Mouse (Mus musculus) intestine, embryonic 14.5 days (tissue): Measurements from ENCODE around the gene Zfp369. TPM values are rescaled to one million over a fixed set of nuclear protein-coding genes. Genes with fewer than 3 reads are reported as not detected.

Source experiments
- ATAC-seq: fragments of 200-750 bp; cut with Nextera tagmentation; replicated peaks from 2 replicates; pipeline ENCODE4 v1.8.0; 2017; ENCODE audit warnings: low read depth, moderate number of reproducible peaks, moderate TSS enrichment, moderate library complexity; ENCODE audit not compliant: low FRiP score, low TSS enrichment
- DNase-seq: peaks from one replicate; pipeline ENCODE4 v3.0.0-alpha.2; 2018; ENCODE audit warnings: low spot score
- H3K27ac ChIP-seq: fragments of 300-500 bp; sonication (generic); 2 replicates; pipeline ENCODE4 v1.5.1; 2014; ENCODE audit warnings: low read depth, mild to moderate bottlenecking, control low read depth
- H3K27me3 ChIP-seq: fragments of 300-500 bp; sonication (generic); replicated peaks from 2 replicates; pipeline ENCODE4 v1.6.1; 2014; ENCODE audit warnings: low read length, control low read depth; ENCODE audit not compliant: control insufficient read depth, insufficient read depth
- H3K36me3 ChIP-seq: fragments of 300-500 bp; sonication (generic); 2 replicates; pipeline ENCODE4 v1.6.1; 2014; ENCODE audit warnings: low read length, control low read depth; ENCODE audit not compliant: control insufficient read depth, insufficient read depth
- H3K4me1 ChIP-seq: fragments of 300-500 bp; sonication (generic); replicated peaks from 2 replicates; pipeline ENCODE4 v1.6.1; 2014; ENCODE audit warnings: low read length, control low read depth, mixed read lengths; ENCODE audit not compliant: control insufficient read depth, insufficient read depth
- H3K4me2 ChIP-seq: fragments of 300-500 bp; sonication (generic); 2 replicates; pipeline ENCODE4 v1.6.1; 2014; ENCODE audit warnings: low read length
- H3K4me3 ChIP-seq: fragments of 300-500 bp; sonication (generic); 2 replicates; pipeline ENCODE4 v1.5.1; 2014; ENCODE audit warnings: low read depth, low read length, control low read depth, mixed read lengths
- H3K9ac ChIP-seq: fragments of 300-500 bp; sonication (generic); 2 replicates; pipeline ENCODE4 v1.6.1; 2014; ENCODE audit warnings: mild to moderate bottlenecking, low read length
- H3K9me3 ChIP-seq: fragments of 300-500 bp; sonication (generic); 2 replicates; pipeline ENCODE4 v1.6.1; 2016; ENCODE audit warnings: low read length, control low read depth; ENCODE audit not compliant: control insufficient read depth
- WGBS: fragments of 180-500 bp; shearing (Covaris S2); extraction: QIAGEN DNeasy Blood & Tissue Kit; methylation state at CpG from one replicate; pipeline ENCODE4 v1.1.7; 2014; 5-methylcytosine and 5-hydroxymethylcytosine counted together
- polyA plus RNA-seq: library from polyadenylated mRNA; unstranded; fragments of >200 nt; fragmentation: Nextera tagmentation; extraction: Ambion mirVana; gene quantifications from 2 replicates; pipeline ENCODE4 v1.2.1, GENCODE M21; 2014

The Zfp369 gene
- 17.1 and 18.2 TPM in 2 replicates for polyA plus RNA-seq

DNA sequence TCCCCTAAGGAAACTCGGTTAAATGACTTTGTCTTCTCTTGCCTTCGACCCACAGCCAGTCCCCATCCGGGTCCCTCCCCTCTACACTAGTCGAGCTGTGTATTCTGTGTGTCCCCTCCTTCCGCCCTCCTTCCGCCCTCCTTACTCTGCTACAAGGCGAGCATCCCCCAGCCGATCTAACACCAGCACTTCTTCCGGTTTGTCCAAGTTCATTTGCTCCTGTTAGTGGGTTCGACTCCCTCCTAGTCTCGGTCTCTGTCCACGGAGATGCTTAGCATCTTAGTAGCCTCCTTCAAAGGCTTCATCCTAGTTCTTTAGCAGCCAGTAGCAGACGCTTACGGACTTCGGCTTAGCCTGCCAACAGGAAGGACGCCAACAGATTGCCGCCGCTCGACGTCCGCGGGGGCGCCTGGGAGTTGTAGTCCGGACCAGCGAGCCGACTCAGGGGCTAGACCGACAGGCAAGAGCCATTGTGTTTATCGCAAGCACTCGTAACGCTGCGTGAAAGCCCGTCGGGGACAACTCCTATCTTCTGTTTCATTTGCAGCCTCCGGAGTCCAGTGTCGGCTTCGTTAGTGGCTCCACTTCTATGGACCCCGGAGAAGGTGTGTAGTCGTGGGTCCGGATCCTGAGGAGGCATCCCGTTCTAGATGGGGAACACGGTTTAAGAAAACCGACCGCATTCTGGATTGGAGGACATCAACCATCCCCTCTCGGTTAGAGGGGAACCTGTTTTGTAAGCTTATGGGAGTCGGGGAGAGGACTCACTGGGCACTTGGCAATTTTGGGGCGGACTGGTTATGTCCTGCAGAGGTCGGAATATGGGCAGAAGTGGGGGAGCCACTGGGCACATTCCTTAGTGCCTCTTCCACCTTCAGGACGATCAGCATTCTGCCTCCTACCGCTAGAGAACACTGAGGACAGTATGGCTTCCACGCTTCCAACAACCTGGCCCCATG, at the start of gene Zfp369:
Zfp369 (plus strand) TSS at position 432 of the 959 bp plus-strand sequence.
- Histone ChIP-seq H3K27ac (peak within 1 kb of the TSS; percentile 73), H3K27me3 (no peaks in the 10 kb centered on the region), H3K9me3 (peaks cover 8% of the 10 kb centered on the region; the same call in 1 of the 2 replicates), H3K36me3 (0 out of 2 replicates have a peak, but pooled peaks cover 4% of the 10 kb centered on the region), H3K9ac (peak within 1 kb of the TSS; percentile 71), H3K4me1 (no peaks in the 10 kb centered on the region), H3K4me2 (peak within 1 kb of the TSS; percentile 68), H3K4me3 (peak within 1 kb of the TSS; percentile 76)
- DNase-seq (peak; percentile 96), ATAC-seq (peak; percentile 98)
- WGBS: under 1% methylated on average over 50 of the region's 50 CpGs

DNA sequence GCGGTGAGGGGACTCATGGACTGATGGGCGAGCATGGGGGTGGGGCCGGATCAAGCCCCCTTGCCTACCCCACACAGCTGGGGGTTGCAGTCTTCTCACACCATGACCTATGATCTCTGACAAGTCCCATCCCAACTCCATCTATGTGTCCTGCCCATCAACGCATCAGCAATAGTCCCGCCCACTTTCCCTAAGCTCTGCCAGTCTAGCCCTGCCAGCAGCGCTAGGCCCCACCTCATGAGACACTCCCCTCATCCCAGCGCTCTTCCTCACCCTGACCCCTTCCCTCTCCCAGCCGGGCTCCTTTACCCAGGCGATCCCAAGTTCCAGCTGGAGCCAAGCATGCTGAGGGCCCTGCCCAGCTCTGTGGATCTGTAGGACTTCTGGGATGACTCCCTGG, 41.4 kb upstream of the Zfp369 start:
- ATAC-seq (no peak), DNase-seq (no peak)
- Histone ChIP-seq H3K4me3 (no peak overlapping the region), H3K9me3 (no peaks in the 10 kb centered on the region), H3K9ac (no peak overlapping the region), H3K27me3 (no peaks in the 10 kb centered on the region), H3K27ac (no peak overlapping the region), H3K4me2 (no peak overlapping the region), H3K4me1 (peaks cover 3% of the 10 kb centered on the region; the same call in 1 of the 2 replicates), H3K36me3 (no peaks in the 10 kb centered on the region)
- 70% methylated on average over 9 of the region's 9 CpGs for WGBS

DNA sequence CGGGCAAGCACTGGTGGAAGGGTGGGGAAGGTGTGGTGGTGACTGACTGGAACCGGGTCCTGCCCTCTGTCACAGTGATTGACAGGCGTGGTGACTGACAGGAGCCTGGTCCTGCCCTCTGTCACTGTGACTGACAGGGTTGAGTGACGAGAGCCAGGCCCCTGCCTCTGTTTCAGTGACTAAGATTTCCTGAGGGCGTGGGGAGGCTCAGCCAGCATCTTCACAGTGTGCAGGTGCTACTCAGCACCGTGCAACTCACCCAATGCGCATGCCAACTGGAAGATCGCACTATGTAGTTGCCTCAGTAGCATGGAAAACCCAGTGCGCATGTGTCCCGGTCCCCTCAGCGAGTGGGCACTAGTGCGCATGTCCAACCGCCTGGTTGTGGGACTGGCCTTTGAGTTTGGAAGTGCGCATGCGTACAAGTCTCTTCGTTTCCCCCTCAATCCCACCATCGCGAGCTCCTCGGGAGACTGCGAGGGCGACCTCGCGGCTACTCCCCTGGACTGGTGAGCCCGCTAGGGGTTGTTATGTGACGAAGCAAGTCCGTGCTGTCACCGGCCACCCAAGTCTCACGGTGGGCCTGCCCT, 38.0 kb upstream of the Zfp369 start:
- ATAC-seq (peak; percentile 93), DNase-seq (peak; percentile 96)
- Histone ChIP-seq H3K9me3 (no peaks in the 10 kb centered on the region), H3K36me3 (no peaks in the 10 kb centered on the region), H3K27ac (peak overlapping the region; percentile 93), H3K4me2 (peak overlapping the region; percentile 92), H3K4me3 (peak overlapping the region; percentile 75), H3K9ac (peak overlapping the region; percentile 66), H3K27me3 (no peaks in the 10 kb centered on the region), H3K4me1 (peaks cover 6% of the 10 kb centered on the region; the same call in 1 of the 2 replicates)
- WGBS: under 1% methylated on average over 28 of the region's 28 CpGs

DNA sequence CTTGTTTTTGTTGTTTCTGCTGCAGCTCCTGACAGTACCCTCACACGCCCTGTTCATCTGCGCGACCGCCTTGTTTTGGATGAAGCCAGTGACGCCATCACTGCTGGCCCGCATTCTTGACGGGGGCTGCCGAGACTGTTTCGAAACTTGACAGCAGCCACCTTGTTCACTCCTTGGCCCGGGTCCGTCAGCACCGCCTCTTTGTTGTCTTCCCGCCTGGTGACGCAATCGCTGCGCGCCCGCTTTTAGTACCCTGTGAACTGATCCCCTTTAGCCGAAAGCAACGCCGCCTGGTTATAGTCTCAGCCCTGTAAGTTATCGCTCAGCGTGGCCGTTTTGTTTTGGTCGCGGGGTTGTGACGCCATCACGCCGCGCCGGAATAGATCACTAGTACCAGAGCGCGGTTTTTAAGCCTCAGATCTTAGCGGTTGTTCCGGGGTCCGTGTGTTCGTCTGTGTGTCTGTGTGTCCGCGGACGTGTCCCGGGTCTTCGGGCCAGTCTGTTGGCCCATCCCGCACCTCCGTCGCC, 37.5 kb upstream of the Zfp369 start:
- DNase-seq: peak; percentile 99
- Histone ChIP-seq H3K9me3 (peaks cover 4% of the 10 kb centered on the region; the same call in 1 of the 2 replicates), H3K4me3 (peak overlapping the region; percentile 75), H3K27me3 (no peaks in the 10 kb centered on the region), H3K27ac (peak overlapping the region; percentile 93), H3K4me2 (peak overlapping the region; percentile 92), H3K4me1 (peaks cover 6% of the 10 kb centered on the region; the same call in 1 of the 2 replicates), H3K9ac (peak overlapping the region; percentile 66), H3K36me3 (no peaks in the 10 kb centered on the region)
- peak; percentile 92 for ATAC-seq
- whole genome bisulfite sequencing: under 1% methylated on average over 45 of the region's 45 CpGs

DNA sequence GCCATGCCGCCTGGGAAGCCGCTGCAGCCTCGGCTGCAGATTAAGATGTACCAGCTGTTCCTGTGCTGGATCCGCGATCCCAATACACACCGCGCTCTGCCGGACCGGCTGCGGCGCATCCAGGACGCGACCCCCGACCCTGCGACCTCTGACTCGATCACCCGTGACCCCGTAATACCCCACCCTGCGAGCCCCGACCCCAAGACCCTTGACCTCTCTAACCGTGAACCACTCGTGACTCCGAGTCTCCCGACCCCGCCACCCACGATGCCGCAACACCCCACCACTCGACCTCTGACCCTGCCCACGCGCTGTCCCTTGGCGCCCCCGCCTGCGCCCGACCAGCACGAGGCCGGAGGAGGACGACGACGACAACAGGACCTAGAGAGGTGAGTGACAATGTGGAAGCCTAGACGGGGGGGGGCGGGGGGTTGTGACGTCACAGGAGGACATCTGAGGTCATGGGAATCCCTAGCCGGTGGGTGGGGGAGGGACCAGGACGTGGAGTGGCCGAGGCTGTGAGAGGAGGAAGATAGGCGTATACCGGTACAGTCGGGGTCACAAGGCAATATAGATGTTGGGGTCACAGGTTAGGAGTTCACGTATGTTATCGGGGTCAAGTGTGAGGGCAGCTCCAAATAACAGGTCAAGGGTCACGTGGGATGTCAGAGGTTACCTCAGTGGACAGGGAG, 36.8 kb upstream of the Zfp369 start:
- H3K9me3 ChIP-seq: peaks cover 4% of the 10 kb centered on the region; the same call in 1 of the 2 replicates
- H3K36me3 ChIP-seq: no peaks in the 10 kb centered on the region
- H3K9ac ChIP-seq: peak overlapping the region; percentile 66
- 2% methylated on average over 50 of the region's 51 CpGs for WGBS
- ATAC-seq (peak; percentile 34), DNase-seq (peak; percentile 74)
- no peaks in the 10 kb centered on the region for H3K27me3 ChIP-seq
- H3K27ac ChIP-seq: peak overlapping the region; percentile 93
- H3K4me3 ChIP-seq: peak overlapping the region; percentile 75
- H3K4me1 ChIP-seq: peaks cover 6% of the 10 kb centered on the region; the same call in 1 of the 2 replicates
- H3K4me2 ChIP-seq: peak overlapping the region; percentile 92

DNA sequence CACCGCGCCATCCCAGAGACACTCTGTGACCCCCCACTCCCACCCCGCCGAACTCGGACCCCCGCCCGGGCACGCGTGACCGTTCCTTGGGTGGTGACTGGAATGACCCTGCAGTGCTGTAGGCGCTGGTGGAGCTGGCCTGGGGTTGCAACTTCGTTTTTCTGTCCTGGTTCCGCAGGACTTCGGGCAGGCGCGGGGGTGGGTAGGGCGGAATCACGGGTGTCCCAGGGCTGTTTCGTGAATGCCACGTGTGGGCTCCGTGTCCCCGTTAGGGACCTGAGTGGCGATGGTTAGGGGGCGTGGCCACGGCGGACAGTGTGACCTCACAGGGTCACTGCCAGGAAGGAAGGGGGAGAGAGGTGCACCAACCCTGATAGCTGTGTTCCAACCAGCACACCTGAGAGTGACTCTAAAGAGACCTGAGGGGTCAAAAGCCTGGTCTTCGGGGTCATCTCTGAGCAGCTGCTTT, 36.3 kb upstream of the Zfp369 start:
- peak overlapping the region; percentile 92 for H3K4me2 ChIP-seq
- DNase-seq (no peak), ATAC-seq (no peak)
- no peaks in the 10 kb centered on the region for H3K27me3 ChIP-seq
- H3K4me3 ChIP-seq: peak overlapping the region; percentile 75
- H3K9me3 ChIP-seq: peaks cover 5% of the 10 kb centered on the region; the same call in 1 of the 2 replicates
- H3K4me1 ChIP-seq: peaks cover 6% of the 10 kb centered on the region; the same call in 1 of the 2 replicates
- 32% methylated on average over 27 of the region's 27 CpGs for WGBS
- H3K9ac ChIP-seq: peak overlapping the region; percentile 66
- H3K27ac ChIP-seq: no peak overlapping the region
- no peaks in the 10 kb centered on the region for H3K36me3 ChIP-seq

DNA sequence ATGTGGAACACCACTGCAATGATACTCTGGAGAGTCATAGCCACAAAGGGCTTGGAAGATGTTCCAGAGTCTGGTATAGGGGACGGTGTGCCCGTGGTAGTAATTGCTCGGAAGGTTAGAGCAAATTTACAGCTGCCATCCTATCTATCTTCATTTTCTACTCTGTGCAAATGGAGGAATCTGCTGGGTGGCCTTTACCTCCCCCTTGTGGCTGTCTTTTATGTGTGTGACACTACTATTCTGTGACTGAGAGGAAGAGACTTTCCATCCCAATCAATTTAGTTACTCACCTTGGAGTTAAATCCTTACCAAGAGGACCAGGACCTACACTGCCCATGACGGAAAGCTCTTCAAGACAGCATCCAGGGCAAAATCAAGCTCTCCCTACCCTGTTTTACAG, 35.3 kb upstream of the Zfp369 start:
- WGBS: 95% methylated on average over 4 of the region's 4 CpGs
- DNase-seq (no peak), ATAC-seq (no peak)
- peaks cover 6% of the 10 kb centered on the region; the same call in 1 of the 2 replicates for H3K4me1 ChIP-seq
- H3K9ac ChIP-seq: no peak overlapping the region
- no peaks in the 10 kb centered on the region for H3K36me3 ChIP-seq
- H3K4me2 ChIP-seq: no peak overlapping the region
- H3K9me3 ChIP-seq: peaks cover 8% of the 10 kb centered on the region; the same call in 1 of the 2 replicates
- no peaks in the 10 kb centered on the region for H3K27me3 ChIP-seq
- H3K4me3 ChIP-seq: no peak overlapping the region
- H3K27ac ChIP-seq: no peak overlapping the region
